Mouse (Mus musculus) cerebellum, adult 2 months (tissue): ENCODE measurements around the gene Oasl1.

Source experiments
- CTCF ChIP-seq: fragments of 200-500 bp; IDR thresholded peaks from 2 replicates; pipeline ENCODE4 v1.5.1; 2011; ENCODE audit warnings: low read depth, mild to moderate bottlenecking, control low read depth, low read length, moderate library complexity, borderline replicate concordance; ENCODE audit not compliant: insufficient read depth
- POLR2A ChIP-seq: fragments of 200-500 bp; IDR thresholded peaks from 2 replicates; pipeline ENCODE4 v1.6.1; 2011; ENCODE audit warnings: low read length, control low read depth, borderline replicate concordance; ENCODE audit not compliant: insufficient read depth

DNA sequence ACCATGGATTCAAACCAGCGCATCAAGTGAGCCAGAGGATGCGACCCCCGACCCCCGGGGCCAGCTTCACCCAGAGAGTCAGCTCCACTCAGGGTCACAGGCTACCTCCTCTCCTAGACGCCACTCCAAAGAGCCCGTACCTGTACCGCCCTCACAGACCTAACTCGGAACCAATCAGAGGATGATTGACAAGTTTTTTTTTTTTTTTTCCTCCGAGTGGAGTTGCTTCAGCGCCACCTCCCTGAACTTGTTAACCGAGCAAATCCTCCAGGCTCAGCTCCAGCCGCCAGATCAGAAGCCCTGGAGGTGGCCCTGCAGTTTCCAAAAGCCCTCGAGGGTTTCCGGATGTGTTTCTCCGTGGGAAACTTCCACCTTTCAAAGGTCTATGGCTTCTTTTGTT lies 59.0 kb downstream of the Oasl1 start:
- TF ChIP-seq POLR2A (no peak), CTCF (no peak)
